Mouse (Mus musculus): ENCODE measurements around the gene Cnfn.

DNA sequence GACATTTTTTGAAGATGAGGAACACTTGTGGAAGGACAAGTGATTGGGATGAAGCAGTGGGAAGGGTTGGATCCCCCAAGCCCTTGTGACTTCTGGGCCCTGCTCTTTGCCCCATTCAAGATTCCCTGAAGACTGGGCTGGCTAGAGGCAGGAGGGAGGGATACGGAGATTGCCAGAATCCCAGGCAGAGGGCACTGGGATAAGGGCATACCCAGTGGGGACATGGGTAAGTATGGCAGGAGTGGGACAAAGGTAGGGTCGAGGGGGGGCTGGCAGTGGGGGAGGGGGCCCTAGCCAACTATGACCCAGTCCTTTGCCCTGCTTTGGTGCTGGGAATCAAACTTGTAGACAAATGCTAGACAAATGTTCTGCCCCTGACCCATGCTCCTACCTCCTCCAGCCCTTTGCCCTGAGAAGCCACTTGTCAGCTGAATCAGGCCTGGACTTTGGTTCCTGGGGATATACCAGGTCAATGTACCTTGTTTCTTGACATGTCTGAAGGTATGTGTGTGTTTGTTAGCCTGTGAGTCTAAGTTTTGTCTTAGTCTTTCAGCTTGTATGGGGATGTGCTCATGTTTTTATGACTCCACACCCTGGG lies 22.4 kb upstream of the Cnfn start:
- TF ChIP-seq CTCF (IDR thresholded peaks at IDR 0.05; ENCODE audit: extremely low read depth, insufficient read depth, low read length) (no peak), POLR2A (IDR thresholded peaks at IDR 0.05; ENCODE audit: extremely low read depth, insufficient read depth, low read length) (no peak)
